Mouse (Mus musculus) stomach, postnatal 0 days (tissue): ENCODE data around the gene Ccdc126. TPM values are rescaled to one million over a fixed set of nuclear protein-coding genes. Genes with fewer than 3 reads are reported as not detected.
A peak's percentile ranks its signal among the peaks of the same experiment; 100 is the strongest.

ENCODE experiments used
- ATAC-seq: fragments of 200-750 bp; cut with Nextera tagmentation; 2 replicates; pipeline ENCODE4 v1.8.0; 2017; ENCODE audit not compliant: low FRiP score, low TSS enrichment
- DNase-seq: peaks from one replicate; pipeline ENCODE4 v3.0.0-alpha.2; 2016; ENCODE audit warnings: low spot score
- H3K27ac ChIP-seq: fragments of 300-500 bp; sonication (generic); replicated peaks from 2 replicates; pipeline ENCODE4 v1.5.1; 2014; ENCODE audit warnings: mild to moderate bottlenecking, control low read depth
- H3K27me3 ChIP-seq: fragments of 300-500 bp; sonication (generic); 2 replicates; pipeline ENCODE4 v1.6.1; 2014; ENCODE audit warnings: low read length; ENCODE audit not compliant: control insufficient read depth, insufficient read depth
- H3K36me3 ChIP-seq: fragments of 300-500 bp; sonication (generic); 2 replicates; pipeline ENCODE4 v1.6.1; 2014; ENCODE audit warnings: low read length, mixed read lengths; ENCODE audit not compliant: control insufficient read depth, insufficient read depth
- H3K4me1 ChIP-seq: fragments of 300-500 bp; sonication (generic); replicated peaks from 2 replicates; pipeline ENCODE4 v1.6.1; 2014; ENCODE audit warnings: antibody characterized with exemption; ENCODE audit not compliant: control insufficient read depth, insufficient read depth
- H3K4me2 ChIP-seq: fragments of 300-500 bp; sonication (generic); replicated peaks from 2 replicates; pipeline ENCODE4 v1.6.1; 2014; ENCODE audit warnings: low read depth, mild to moderate bottlenecking, control low read depth, moderate library complexity
- H3K4me3 ChIP-seq: fragments of 300-500 bp; sonication (generic); 2 replicates; pipeline ENCODE4 v1.5.1; 2014; ENCODE audit warnings: low read depth, low read length, control low read depth
- H3K9ac ChIP-seq: fragments of 300-500 bp; sonication (generic); 2 replicates; pipeline ENCODE4 v1.6.1; 2014; ENCODE audit warnings: mild to moderate bottlenecking, low read length, control low read depth, mixed read lengths
- H3K9me3 ChIP-seq: fragments of 300-500 bp; sonication (generic); 2 replicates; pipeline ENCODE4 v1.6.1; 2016; ENCODE audit warnings: low read length; ENCODE audit not compliant: control insufficient read depth
- CTCF ChIP-seq: IDR thresholded peaks from 2 replicates; pipeline ENCODE4 v1.5.1; 2016; ENCODE audit warnings: antibody characterized with exemption, low read depth, mild to moderate bottlenecking, moderate library complexity
- EP300 ChIP-seq: optimal IDR thresholded peaks from 2 replicates; pipeline ENCODE3; 2016; ENCODE audit warnings: antibody characterized with exemption
- WGBS: fragments of 180-500 bp; shearing (Covaris S2); extraction: QIAGEN DNeasy Blood & Tissue Kit; methylation state at CpG from one replicate; pipeline ENCODE4 v1.1.7; 2014; 5-methylcytosine and 5-hydroxymethylcytosine counted together
- polyA plus RNA-seq: library from polyadenylated mRNA; unstranded; fragments of >200 nt; fragmentation: Nextera tagmentation; extraction: Ambion mirVana; gene quantifications from 2 replicates; pipeline ENCODE4 v1.2.1, GENCODE M21; 2015

Gene Ccdc126
- polyA plus RNA-seq, 1 experiment from 2014 or later: 8.4 TPM

DNA sequence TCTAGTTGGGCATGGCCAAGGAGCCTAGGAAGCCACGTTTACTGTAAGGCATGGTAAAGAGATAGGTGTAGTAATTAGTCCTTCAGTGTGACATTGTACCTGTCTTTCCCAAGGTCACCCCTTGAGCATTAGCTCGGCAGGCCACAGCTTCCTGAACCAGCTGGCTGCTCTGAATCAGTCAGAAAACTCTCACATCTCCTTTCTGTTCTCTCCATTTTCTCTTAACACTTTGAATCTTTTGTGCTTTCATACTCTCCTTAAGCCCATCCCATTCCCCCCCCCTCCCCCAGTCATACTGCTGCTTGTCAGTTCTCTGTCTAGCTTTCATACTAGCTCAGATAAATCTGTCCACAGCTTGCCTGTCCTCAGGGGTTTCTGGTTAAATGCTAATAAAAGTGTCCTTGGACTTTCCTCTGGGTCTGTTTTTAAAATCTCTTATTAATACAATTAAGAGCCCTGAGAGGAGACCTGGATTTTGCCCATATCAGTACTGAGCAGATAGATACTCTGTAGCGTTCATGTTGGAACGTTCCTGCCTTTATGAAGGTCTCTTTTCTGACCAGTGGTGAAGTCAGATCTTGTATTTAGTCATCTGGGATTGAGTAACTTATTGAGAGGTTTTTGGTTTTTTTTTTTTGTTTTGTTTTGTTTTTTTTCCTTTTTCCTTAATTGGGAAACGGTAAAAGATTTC is 12.4 kb downstream of the Ccdc126 start:
- Histone ChIP-seq H3K9ac (no peak overlapping the region), H3K36me3 (peaks cover 2% of the 10 kb centered on the region; the same call in 1 of the 2 replicates), H3K27ac (no peak overlapping the region), H3K27me3 (no peaks in the 10 kb centered on the region), H3K9me3 (no peaks in the 10 kb centered on the region), H3K4me1 (no peaks in the 10 kb centered on the region), H3K4me2 (no peak overlapping the region), H3K4me3 (no peak overlapping the region)
- 61% methylated on average over 5 of the region's 5 CpGs for whole genome bisulfite sequencing
- no peak for ATAC-seq
- TF ChIP-seq EP300 (no peak), CTCF (no peak)
- no peak for DNase-seq

DNA sequence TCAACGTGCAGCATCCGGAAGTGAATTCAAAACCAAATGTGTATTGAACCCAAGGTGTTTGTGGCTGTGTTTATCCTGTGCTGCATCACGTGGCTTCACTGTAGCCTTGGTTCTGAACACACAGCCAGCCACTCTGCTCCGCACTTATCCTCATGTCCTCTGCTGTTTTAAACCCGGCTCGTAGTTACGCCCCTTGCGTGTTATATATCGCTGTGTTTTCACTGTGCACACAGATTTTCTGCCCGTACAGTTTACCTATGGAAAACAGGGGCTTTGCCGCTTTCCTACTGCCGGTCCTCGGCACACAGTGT is 12.9 kb downstream of the Ccdc126 start:
- H3K27me3 ChIP-seq: no peaks in the 10 kb centered on the region
- no peaks in the 10 kb centered on the region for H3K9me3 ChIP-seq
- WGBS: 42% methylated on average over 13 of the region's 13 CpGs
- H3K4me2 ChIP-seq: 0 out of 2 replicates have a peak overlapping the region, but pooled peaks have one; percentile 16
- ATAC-seq: no peak
- no peak overlapping the region for H3K27ac ChIP-seq
- TF ChIP-seq EP300 (no peak), CTCF (no peak)
- H3K9ac ChIP-seq: no peak overlapping the region
- no peak overlapping the region for H3K4me3 ChIP-seq
- no peaks in the 10 kb centered on the region for H3K4me1 ChIP-seq
- peaks cover 2% of the 10 kb centered on the region; the same call in 1 of the 2 replicates for H3K36me3 ChIP-seq
- DNase-seq: no peak

DNA sequence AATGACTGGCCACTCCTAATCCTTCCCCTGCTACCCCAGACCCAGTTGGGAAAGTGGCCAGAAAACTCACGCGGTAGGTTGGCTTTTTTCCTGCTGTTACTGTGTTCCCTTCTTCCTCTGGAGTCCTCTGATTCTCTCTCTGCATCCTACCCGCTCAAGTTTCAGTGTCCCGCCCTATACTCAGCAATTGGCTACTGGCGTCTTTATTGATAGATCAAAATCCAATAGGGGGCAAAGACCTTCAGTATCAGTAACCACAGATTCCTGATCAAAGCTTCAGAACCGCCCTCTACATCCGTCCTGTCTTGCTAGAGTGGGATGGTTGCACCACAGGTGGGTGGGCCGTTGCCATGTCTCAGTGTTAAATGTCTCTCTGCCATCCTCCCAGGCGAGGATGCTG is 19.5 kb downstream of the Ccdc126 start:
- peaks cover 2% of the 10 kb centered on the region; the same call in 1 of the 2 replicates for H3K36me3 ChIP-seq
- H3K4me2 ChIP-seq: no peak overlapping the region
- WGBS: 44% methylated on average over 9 of the region's 9 CpGs
- H3K27me3 ChIP-seq: no peaks in the 10 kb centered on the region
- no peak overlapping the region for H3K27ac ChIP-seq
- H3K4me1 ChIP-seq: no peaks in the 10 kb centered on the region
- no peak overlapping the region for H3K9ac ChIP-seq
- H3K4me3 ChIP-seq: no peak overlapping the region
- no peak for DNase-seq
- no peak for ATAC-seq
- no peak for TF ChIP-seq CTCF
- TF ChIP-seq EP300: no peak
- no peaks in the 10 kb centered on the region for H3K9me3 ChIP-seq

DNA sequence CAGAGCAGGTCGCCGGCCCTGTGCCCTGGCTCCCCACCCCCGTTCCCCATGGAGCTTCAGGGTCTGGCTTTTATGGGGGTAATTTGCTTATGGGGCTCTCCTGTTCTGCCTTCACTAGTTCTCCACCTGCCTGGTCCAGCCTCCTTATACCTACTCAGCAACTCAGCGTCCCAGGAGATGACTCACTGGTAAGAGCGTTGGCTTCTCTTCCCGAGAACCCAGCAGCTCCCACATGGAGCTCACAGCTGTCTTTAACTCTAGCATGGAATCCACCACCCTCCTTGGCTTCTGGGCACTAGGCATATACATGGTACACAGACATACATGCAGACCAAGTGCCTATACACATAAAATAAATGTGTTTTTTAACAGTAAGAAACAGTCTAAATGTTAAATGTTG is 20.1 kb downstream of the Ccdc126 start:
- Histone ChIP-seq H3K9ac (no peak overlapping the region), H3K27ac (no peak overlapping the region), H3K9me3 (no peaks in the 10 kb centered on the region), H3K4me1 (no peaks in the 10 kb centered on the region), H3K4me2 (no peak overlapping the region), H3K4me3 (no peak overlapping the region), H3K27me3 (no peaks in the 10 kb centered on the region), H3K36me3 (no peaks in the 10 kb centered on the region; the same call in 1 of the 2 replicates)
- ATAC-seq: no peak
- TF ChIP-seq CTCF (no peak), EP300 (no peak)
- WGBS: 46% methylated on average over 6 of the region's 6 CpGs
- DNase-seq: no peak

DNA sequence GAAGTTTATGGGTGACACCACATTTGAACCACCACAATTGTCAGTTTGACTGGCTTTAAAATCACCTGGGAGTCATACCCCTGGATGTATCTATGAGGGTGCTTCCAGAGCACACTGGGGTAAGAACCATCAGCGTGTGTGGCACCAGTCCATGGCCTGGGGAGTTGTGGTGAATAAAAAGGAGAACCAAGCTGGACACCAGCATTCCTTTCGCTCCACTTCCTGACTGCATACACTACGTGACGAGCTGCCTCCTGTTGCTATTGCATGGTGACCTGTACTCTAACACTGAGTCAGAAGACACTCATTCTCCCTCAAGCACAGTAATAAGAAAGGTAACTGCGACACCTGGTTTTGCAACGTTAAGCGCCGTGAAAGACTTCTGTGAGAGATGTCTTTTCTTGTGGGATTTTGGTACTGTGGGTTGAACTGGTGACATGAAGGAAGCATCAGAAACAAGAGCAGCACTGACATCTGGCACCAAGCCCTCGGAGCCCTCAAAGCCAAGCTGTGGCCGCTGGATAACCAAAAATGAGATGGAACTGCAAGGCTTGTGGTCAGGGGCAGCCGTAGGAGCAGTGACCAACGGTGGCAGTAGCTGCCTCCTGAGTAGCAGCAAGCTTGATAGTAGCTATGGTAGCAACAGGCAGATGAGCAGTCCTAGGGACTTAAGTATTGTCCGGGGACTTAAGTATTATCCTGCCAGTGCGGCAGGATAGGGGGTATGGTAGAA is 24.8 kb downstream of the Ccdc126 start:
- WGBS: 84% methylated on average over 14 of the region's 14 CpGs
- Histone ChIP-seq H3K36me3 (no peaks in the 10 kb centered on the region; the same call in 1 of the 2 replicates), H3K9ac (no peak overlapping the region), H3K27me3 (no peaks in the 10 kb centered on the region), H3K27ac (no peak overlapping the region), H3K4me2 (no peak overlapping the region), H3K4me1 (no peaks in the 10 kb centered on the region), H3K9me3 (no peaks in the 10 kb centered on the region), H3K4me3 (no peak overlapping the region)
- no peak for ATAC-seq
- TF ChIP-seq EP300 (no peak), CTCF (no peak)
- DNase-seq: no peak

DNA sequence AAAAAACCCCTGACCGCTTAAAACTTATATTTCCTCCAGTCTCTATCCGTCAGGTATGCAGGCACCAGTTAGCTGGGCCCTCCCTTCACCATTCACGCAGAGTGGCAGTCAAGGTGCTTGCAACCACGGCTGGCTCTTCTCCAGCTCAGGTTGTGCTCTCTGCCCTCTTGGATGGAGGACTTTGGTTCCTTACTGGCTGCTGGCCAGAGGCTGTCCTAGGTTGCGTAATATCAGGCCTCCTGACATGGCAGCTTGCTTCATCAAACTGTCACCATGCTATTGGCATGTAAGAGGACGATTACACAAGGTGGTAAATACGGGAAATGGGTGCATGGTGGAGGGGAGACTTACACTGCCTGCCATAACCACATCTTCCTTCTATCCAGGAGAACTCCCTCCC is 30.8 kb downstream of the Ccdc126 start:
- no peak overlapping the region for H3K4me2 ChIP-seq
- no peak for ATAC-seq
- H3K9ac ChIP-seq: no peak overlapping the region
- DNase-seq: no peak
- no peaks in the 10 kb centered on the region for H3K4me1 ChIP-seq
- no peak overlapping the region for H3K27ac ChIP-seq
- H3K27me3 ChIP-seq: no peaks in the 10 kb centered on the region
- no peaks in the 10 kb centered on the region for H3K9me3 ChIP-seq
- TF ChIP-seq EP300: no peak
- H3K4me3 ChIP-seq: no peak overlapping the region
- no peaks in the 10 kb centered on the region for H3K36me3 ChIP-seq
- 83% methylated on average over 7 of the region's 7 CpGs for WGBS
